Mouse (Mus musculus) cerebellum, postnatal 14 days (tissue): ENCODE results near the gene Grb7.

Experiments used
- DNase-seq, 2 experiments: peaks; one replicate each; pipeline ENCODE4 v3.0.0; 2021; ENCODE audit warnings: mixed read lengths in 2 of 2

Gene Grb7

GRCm38 (mm10) chr11:98446562-98447474 lies 624 bp downstream of the Grb7 start:
- peak; percentile 46 to 64 for DNase-seq

DNA sequence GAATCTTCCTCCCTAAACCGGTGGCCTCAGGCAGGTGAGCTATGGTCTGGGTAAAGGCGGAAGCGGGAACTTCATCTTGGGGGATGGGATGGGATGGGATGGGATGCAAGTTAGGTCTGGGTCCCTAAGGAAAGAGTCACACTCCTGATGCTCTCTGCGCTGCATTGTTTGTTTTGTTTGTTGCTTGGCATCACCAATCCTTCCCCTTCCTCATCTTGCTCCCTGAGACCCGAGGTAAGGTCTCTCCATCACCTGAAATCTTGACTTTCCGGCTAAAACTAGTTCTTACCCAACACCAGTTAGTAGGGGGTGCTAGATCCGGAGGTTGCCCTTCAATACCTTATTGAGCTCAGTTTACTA lies 1.3 kb downstream of the Grb7 start:
- no peak for DNase-seq

GRCm38 (mm10) chr11:98448191-98448790 lies 2.1 kb downstream of the Grb7 start:
- no peak for DNase-seq

- peak; percentile 14 to 39 for DNase-seq
Observed at GRCm38 (mm10) chr11:98449419-98449818, 3.2 kb downstream of the Grb7 start.

GRCm38 (mm10) chr11:98449921-98450771 lies 4.0 kb downstream of the Grb7 start:
- peak; percentile 17 to 37 for DNase-seq

GRCm38 (mm10) chr11:98455484-98455883 lies 9.3 kb downstream of the Grb7 start:
- peak; percentile 10 to 50 for DNase-seq

DNA sequence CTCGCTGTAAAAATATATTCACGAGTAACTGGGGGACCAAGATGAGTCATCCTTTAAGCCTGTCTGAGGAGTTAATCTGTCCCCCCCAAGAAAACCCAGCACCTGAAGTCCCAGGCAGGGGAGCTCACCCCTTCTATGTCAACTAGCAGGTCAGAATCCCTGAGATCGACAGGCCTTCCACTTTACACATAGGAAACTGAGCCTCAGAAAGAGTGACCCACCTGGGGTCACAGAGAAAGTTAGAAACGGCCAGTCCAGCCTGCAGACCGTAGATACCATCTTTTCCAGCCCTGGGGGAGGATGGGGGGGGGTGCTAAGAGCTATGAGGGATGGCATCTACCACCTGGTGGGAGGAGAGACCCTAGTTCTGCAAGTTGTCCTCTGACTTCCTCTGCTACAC lies 10.4 kb downstream of the Grb7 start:
- no peak for DNase-seq

DNA sequence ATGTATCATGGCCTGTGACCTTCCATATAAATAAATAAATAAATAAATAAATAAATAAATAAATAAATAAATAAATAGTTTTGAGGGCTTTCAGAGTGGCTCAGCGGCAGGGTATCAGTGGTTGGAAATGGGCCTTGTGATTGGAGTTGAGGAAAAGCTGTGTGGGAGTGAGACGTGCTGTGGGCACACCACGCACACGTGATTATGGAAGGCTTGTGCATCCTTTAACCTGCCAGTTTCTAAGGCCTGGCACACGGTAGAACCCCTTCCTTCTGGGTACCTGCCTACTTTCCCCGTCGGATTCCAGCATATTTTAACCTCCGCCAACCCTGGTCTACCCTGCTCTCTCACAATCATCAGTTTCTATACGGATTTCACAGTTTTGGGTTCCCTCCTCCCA lies 10.8 kb downstream of the Grb7 start:
- DNase-seq, result no peak

DNA sequence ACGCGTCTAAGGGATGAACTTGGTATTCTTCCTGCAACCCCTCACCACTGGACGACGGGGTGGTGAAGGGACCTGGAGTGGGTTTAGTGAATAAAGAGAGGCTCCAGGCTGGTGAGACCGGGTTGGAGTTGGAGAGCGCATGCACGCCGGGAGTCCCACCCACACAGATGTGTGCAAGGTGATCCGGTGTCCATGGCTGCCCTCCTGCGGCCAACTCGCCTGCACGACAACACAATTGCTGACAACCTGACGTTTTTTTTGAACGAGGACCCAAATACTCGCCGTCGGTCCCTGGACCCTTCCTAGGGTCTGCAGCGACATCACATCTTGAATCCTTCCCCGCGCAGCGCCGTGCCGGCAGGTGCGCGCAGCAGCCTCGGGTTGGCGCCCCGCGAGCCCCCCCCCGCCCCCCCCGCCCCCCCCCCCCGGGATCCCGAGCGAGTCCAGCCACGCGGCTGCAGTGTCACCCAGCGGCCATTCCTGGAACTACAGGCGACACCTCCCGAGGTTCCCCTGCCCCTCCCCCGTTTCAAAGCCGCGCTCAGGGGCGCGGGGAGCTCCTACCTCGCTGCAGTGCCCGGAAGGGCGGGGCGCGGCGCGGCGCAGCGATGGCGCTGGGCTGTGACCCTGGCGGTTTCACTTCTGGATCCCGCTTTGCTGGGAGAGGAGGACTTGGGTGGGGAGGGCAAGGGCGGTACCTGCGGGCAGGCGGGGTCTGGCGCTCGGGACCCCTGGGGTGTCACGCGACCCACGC lies 11.3 kb downstream of the Grb7 start:
- DNase-seq, result peak; percentile 93 to 98

GRCm38 (mm10) chr11:98458121-98458990 lies 12.2 kb downstream of the Grb7 start:
- DNase-seq, result peak in 1 of 2 experiments; percentile 6

DNA sequence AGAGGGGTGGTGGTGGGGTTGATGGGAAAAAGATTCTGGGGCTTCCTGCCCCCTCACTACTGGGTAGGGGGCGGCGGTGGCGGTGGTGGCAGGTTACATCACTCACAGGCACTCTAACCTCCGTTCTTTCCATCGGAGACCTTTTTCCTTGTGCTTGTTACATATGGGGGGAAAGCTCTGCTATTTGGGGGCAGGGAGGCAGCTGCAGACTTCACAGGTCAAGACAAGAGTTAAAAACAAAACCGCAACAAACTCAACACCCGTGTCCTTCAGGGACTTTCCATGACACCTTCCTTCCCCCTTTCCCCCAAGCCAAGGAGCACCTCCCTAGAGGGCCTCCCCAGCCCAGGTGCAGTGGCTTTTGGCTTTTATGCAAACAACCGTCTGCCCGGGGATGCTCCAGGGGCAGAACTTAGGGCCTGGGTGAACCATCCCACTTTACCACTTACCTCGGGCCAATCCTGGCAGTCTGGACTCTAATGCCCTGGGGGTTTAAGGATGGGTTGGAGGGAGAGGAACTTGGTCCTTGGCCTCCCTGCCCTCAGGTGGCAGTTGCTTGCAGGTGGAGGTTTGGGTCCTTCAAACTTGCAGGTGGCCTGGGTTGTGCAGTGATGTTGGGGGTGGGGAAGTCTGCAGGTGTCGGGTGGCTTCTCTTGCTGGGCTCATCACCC lies 13.0 kb downstream of the Grb7 start:
- no peak for DNase-seq

- DNase-seq, result no peak
Observed at GRCm38 (mm10) chr11:98459860-98460259, 13.7 kb downstream of the Grb7 start.

GRCm38 (mm10) chr11:98461109-98461720 lies 15.0 kb downstream of the Grb7 start:
- DNase-seq, result no peak

GRCm38 (mm10) chr11:98462255-98462654 lies 16.1 kb downstream of the Grb7 start:
- no peak for DNase-seq

- DNase-seq, result no peak
Observed at GRCm38 (mm10) chr11:98463911-98464310, 17.7 kb downstream of the Grb7 start.

DNA sequence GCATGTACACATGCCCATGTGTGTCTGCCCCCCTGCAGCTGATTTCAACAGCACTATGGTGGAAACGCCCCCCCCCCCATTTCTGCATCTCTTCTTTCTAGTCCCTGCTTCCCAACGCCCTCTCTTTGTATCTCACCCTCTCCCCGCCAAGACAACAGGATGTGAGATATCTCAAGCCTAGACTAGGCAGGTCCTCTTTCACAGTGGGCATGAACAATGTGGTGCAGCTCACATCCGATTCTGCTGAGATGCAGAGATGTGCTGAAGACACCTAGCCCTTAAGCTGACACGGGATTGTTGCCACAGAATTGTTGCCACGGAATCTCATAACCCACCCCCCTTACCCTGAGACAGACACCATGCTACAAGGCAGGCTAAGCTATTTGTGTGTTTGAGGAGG lies 18.3 kb downstream of the Grb7 start:
- no peak for DNase-seq

GRCm38 (mm10) chr11:98469761-98470714 lies 23.8 kb downstream of the Grb7 start:
- DNase-seq, result no peak

DNA sequence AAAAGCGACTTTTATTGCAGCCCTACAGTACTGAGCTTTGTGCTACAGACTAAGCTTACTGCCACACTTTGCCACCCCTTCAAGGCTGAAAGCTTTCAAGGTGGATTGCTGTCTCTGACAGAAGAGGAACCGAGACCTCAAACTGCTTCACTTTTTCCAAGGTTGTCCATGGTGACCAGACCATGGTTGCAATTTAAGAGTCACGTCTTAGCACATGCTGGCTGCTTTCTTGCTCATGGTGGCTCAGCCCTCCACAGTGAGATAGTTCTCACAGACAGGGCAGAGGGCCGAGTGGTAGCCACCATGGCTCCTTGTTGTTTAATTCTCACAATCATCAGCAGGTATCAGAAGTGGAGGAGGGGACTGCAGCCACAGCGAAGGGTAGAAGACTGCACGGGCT lies 24.6 kb downstream of the Grb7 start:
- no peak for DNase-seq

DNA sequence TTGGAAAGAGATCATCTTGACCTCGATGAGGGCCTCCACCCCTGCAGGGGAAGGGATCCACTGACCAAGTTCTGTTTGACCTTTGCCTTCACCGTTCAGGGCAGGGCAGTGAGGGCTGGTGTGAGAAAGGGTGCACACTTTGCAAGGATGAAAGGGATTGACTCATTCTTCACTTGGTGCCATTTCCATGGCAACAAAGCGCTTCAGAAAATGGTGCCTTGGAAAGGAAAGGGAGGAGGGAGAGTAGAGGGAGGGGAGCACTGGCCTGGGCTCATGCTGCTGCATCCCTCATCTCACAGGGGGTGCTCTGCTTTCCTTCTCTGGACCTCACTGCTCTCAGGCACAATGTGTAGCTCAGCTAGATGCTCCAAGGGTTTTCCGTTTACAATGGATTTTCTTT lies 26.5 kb downstream of the Grb7 start:
- DNase-seq, result no peak
